Mouse (Mus musculus): ENCODE results near the gene Rab21. TPM values are rescaled to one million over a fixed set of nuclear protein-coding genes. Genes with fewer than 3 reads are reported as not detected.
A peak's percentile ranks its signal among the peaks of the same experiment; 100 is the strongest.
"Not testable (repeated sequence)": the region's sequence is repeated elsewhere in the genome, so short reads cannot be mapped to it uniquely, and the experiment has no call there.

Gene Rab21
- polyA plus RNA-seq, 1 experiment from 2014 or later: 5.3 TPM

DNA sequence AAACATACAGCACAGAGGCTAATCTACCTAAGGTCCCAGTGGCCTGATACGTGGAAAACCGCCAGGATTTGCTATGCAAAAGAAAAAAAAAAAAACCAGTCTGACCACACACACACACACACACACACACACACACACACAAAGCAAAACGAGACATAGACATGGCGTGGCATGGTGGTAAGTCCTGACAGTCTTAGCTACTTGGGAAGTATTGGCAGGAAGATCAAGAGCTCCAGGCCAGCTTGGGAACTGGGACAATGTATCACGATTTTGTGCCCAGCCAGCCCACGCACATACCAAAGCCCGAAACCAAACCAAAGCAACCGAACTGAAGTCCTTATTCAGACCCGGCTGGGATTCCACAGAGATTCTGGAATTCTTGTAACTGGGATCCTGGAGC is 18.1 kb upstream of the Rab21 start:
- Histone ChIP-seq H3K9me3 (ENCODE audit: control insufficient read depth, low read length) (no peaks in the 10 kb centered on the region), H3K9ac (ENCODE audit: low read depth, low read length) (no peak overlapping the region), H3K4me2 (no peak overlapping the region), H3K27ac (ENCODE audit: low read depth, low read length) (no peak overlapping the region), H3K36me3 (ENCODE audit: control insufficient read depth, insufficient read depth, low read length) (no peaks in the 10 kb centered on the region), H3K27me3 (replicated peaks; ENCODE audit: control insufficient read depth, insufficient read depth, low read length) (no peaks in the 10 kb centered on the region), H3K4me1 (replicated peaks; ENCODE audit: control insufficient read depth, insufficient read depth, low read length) (no peaks in the 10 kb centered on the region), H3K4me3 (ENCODE audit: low read depth, low read length) (no peak overlapping the region)
- no peak for DNase-seq (ENCODE audit: low spot score)
- ATAC-seq (replicated peaks; ENCODE audit: low FRiP score): no peak
- WGBS: 78% methylated on average over 9 of the region's 9 CpGs

DNA sequence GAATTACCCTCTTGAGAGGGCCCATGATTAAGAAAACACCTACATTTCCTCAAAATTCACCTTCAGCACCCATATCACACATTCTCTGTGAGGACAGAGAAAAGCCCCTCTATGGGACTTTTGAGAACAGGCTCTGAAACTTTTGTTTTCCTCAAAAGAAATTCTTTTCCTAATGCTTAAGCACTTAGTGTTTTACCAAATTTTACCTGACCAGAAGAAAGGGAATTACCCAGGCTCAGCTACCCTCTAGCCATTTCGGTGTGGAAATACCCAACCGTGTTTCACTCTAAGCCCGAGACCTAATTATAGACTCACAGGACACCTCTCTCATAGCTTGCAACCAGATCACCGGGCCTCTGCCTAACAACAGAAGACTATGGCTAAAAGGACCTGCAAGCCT is 17.6 kb upstream of the Rab21 start:
- ATAC-seq (replicated peaks; ENCODE audit: low FRiP score): no peak
- no peak for DNase-seq (ENCODE audit: low spot score)
- no peaks in the 10 kb centered on the region for H3K27me3 ChIP-seq (replicated peaks; ENCODE audit: control insufficient read depth, insufficient read depth, low read length)
- no peaks in the 10 kb centered on the region for H3K4me1 ChIP-seq (replicated peaks; ENCODE audit: control insufficient read depth, insufficient read depth, low read length)
- no peak overlapping the region for H3K9ac ChIP-seq (ENCODE audit: low read depth, low read length)
- H3K36me3 ChIP-seq (ENCODE audit: control insufficient read depth, insufficient read depth, low read length): no peaks in the 10 kb centered on the region
- no peak overlapping the region for H3K4me3 ChIP-seq (ENCODE audit: low read depth, low read length)
- WGBS: 78% methylated on average over 4 of the region's 4 CpGs
- H3K4me2 ChIP-seq: no peak overlapping the region
- no peaks in the 10 kb centered on the region for H3K9me3 ChIP-seq (ENCODE audit: control insufficient read depth, low read length)
- H3K27ac ChIP-seq (ENCODE audit: low read depth, low read length): no peak overlapping the region

DNA sequence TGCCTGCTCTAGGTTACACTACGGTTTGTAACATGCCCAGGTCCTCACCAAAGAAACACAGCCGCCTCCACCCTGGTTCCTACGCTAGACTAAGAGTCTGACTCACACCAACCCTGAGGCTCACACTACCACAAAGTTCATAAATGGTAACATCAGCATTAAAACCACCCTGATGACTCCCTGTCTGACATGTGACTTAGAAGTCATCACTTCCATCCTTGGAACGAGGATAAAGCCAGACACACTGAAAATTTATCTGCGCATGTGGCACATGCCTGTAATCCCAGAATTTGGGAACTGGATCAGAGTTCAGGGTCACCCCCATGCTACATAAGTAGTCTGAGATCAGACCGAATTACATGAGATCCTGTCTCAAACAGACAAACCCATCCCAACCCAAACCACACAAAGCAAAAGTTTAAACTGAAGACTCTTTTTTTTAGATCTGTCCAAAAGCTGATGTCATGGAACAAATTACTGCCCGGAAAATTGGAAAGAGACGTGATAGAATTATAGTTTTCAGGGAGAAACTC is 17.1 kb upstream of the Rab21 start:
- Histone ChIP-seq H3K9ac (ENCODE audit: low read depth, low read length) (no peak overlapping the region), H3K27me3 (replicated peaks; ENCODE audit: control insufficient read depth, insufficient read depth, low read length) (no peaks in the 10 kb centered on the region), H3K9me3 (ENCODE audit: control insufficient read depth, low read length) (no peaks in the 10 kb centered on the region), H3K4me1 (replicated peaks; ENCODE audit: control insufficient read depth, insufficient read depth, low read length) (no peaks in the 10 kb centered on the region), H3K36me3 (ENCODE audit: control insufficient read depth, insufficient read depth, low read length) (no peaks in the 10 kb centered on the region), H3K27ac (ENCODE audit: low read depth, low read length) (no peak overlapping the region), H3K4me2 (no peak overlapping the region), H3K4me3 (ENCODE audit: low read depth, low read length) (no peak overlapping the region)
- no peak for DNase-seq (ENCODE audit: low spot score)
- 80% methylated on average over 8 of the region's 8 CpGs for WGBS
- no peak for ATAC-seq (replicated peaks; ENCODE audit: low FRiP score)

DNA sequence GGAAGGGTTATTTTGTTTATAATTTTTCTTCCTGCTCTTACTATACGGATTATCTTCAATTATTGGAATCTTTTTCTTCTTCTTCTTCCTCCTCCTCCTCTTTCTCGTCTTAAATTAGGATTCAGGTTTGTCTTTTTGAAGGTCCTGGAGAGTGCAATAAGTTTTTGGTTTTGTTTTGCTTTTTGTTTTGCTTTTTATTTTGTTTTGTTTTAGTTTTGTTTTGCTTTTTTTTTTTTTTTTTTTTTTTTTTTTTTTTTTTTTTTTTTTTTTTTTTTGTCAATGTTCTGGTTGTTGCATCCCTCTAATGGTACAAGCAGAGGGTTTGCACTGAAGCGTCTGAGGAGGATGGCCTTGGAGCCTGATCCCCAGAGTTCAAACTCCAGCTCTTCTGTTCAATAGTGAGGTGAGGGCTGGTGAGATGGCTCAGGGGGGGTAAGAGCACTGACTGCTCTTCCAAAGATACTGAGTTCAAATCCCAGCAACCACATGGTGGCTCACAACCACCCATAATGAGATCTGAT is 13.7 kb upstream of the Rab21 start:
- WGBS: 76% methylated on average over 3 of the region's 3 CpGs
- H3K27ac ChIP-seq (ENCODE audit: low read depth, low read length): no peak overlapping the region

DNA sequence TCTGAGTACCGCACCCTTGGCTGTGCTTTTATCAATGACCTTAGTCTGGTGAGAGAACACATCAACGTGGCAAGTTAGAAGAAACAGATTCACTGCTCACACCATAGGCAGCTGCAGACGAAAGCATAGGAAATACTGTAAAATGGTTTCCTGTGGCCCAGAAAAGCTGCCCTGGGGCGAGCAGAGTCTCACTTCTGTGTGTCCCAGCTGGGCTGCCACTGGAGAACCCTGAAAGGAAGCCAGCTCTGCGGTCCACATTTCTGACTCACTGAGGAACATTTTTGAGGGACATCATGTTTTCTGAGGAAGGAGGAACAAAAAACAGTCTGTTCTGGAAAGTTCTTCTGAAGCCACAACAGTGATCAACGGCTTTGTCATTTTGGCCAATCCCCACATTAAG is 13.1 kb upstream of the Rab21 start:
- ATAC-seq (replicated peaks; ENCODE audit: low FRiP score): no peak

More for the DNA sequence above, 13.7 kb upstream of the Rab21 start:
- no peaks in the 10 kb centered on the region for H3K9me3 ChIP-seq (ENCODE audit: control insufficient read depth, low read length)
- DNase-seq (ENCODE audit: low spot score) (no peak), ATAC-seq (replicated peaks; ENCODE audit: low FRiP score) (no peak)
- no peaks in the 10 kb centered on the region for H3K36me3 ChIP-seq (ENCODE audit: control insufficient read depth, insufficient read depth, low read length)
- H3K9ac ChIP-seq (ENCODE audit: low read depth, low read length): no peak overlapping the region
- no peak overlapping the region for H3K4me2 ChIP-seq
- H3K4me3 ChIP-seq (ENCODE audit: low read depth, low read length): no peak overlapping the region
- no peaks in the 10 kb centered on the region for H3K4me1 ChIP-seq (replicated peaks; ENCODE audit: control insufficient read depth, insufficient read depth, low read length)
- H3K27me3 ChIP-seq (replicated peaks; ENCODE audit: control insufficient read depth, insufficient read depth, low read length): no peaks in the 10 kb centered on the region

DNA sequence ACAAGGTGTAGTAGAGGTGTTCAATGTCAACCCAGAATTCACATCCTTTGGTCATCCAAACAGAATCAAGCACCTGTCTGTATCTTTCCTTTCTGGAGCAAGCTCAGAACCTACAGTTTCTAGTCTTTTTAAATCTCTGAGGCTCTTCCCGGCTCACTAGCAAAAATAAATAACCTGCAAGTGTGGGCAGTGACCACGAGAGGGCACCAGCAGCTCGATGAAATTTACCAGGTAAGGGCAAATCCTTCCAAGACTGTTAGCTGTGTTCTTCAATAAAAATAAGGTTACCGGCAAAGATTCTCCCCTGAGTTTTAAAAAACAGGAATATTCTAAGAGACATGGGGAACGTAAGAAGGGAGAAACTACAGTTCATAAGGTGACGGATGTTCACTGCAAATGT is 7.9 kb upstream of the Rab21 start:
- H3K9ac ChIP-seq (ENCODE audit: low read depth, low read length): no peak overlapping the region
- no peak overlapping the region for H3K4me2 ChIP-seq
- no peaks in the 10 kb centered on the region for H3K27me3 ChIP-seq (replicated peaks; ENCODE audit: control insufficient read depth, insufficient read depth, low read length)
- no peaks in the 10 kb centered on the region for H3K9me3 ChIP-seq (ENCODE audit: control insufficient read depth, low read length)
- no peak overlapping the region for H3K27ac ChIP-seq (ENCODE audit: low read depth, low read length)
- no peak overlapping the region for H3K4me3 ChIP-seq (ENCODE audit: low read depth, low read length)
- no peaks in the 10 kb centered on the region for H3K4me1 ChIP-seq (replicated peaks; ENCODE audit: control insufficient read depth, insufficient read depth, low read length)
- peak; percentile 50 for DNase-seq (ENCODE audit: low spot score)
- no peaks in the 10 kb centered on the region for H3K36me3 ChIP-seq (ENCODE audit: control insufficient read depth, insufficient read depth, low read length)
- no peak for ATAC-seq (replicated peaks; ENCODE audit: low FRiP score)
- 12% methylated on average over 6 of the region's 6 CpGs for WGBS

More for the DNA sequence above, 13.1 kb upstream of the Rab21 start:
- H3K4me1 ChIP-seq (replicated peaks; ENCODE audit: control insufficient read depth, insufficient read depth, low read length): no peaks in the 10 kb centered on the region
- no peak for DNase-seq (ENCODE audit: low spot score)
- no peak overlapping the region for H3K27ac ChIP-seq (ENCODE audit: low read depth, low read length)
- no peak overlapping the region for H3K9ac ChIP-seq (ENCODE audit: low read depth, low read length)
- H3K4me3 ChIP-seq (ENCODE audit: low read depth, low read length): no peak overlapping the region
- no peaks in the 10 kb centered on the region for H3K27me3 ChIP-seq (replicated peaks; ENCODE audit: control insufficient read depth, insufficient read depth, low read length)
- WGBS: 65% methylated on average over 6 of the region's 6 CpGs
- no peak overlapping the region for H3K4me2 ChIP-seq
- H3K36me3 ChIP-seq (ENCODE audit: control insufficient read depth, insufficient read depth, low read length): no peaks in the 10 kb centered on the region
- H3K9me3 ChIP-seq (ENCODE audit: control insufficient read depth, low read length): no peaks in the 10 kb centered on the region

DNA sequence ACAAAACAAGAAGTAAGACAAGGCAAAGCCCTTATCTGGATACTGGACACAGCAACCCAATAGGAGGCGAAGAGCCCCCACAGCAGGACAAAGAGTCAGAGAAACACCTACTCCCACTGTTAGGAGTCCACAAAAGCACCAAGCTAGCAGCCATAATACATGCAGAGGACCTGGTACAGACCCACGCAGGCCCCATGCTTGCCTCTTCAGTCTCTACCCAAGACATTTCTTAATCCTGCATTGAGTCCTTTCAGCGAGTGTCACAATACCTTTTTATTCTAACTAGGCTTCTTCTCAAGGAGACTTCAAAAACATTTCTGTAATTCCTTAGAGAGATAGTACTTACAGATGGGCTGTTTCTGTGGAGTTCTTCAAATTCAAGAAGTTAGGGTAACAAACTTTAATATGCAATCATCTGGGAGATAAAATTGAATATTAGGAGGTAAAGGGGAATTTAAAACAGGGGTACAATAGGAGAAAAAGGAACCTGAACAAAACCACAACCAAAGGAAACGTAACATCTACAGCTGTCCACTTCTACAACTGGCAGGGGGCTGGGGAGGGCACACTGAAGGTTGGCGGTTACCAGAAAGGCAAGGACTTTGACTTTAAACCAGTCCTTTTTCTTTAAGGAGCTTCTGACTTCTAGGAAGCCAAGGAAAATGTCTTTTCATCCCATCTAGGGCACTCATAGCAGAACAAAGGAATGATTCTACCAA is 6.1 kb upstream of the Rab21 start:
- no peak for ATAC-seq (replicated peaks; ENCODE audit: low FRiP score)
- H3K4me2 ChIP-seq: no peak overlapping the region
- no peaks in the 10 kb centered on the region for H3K36me3 ChIP-seq (ENCODE audit: control insufficient read depth, insufficient read depth, low read length)
- no peak for DNase-seq (ENCODE audit: low spot score)
- H3K4me1 ChIP-seq (replicated peaks; ENCODE audit: control insufficient read depth, insufficient read depth, low read length): no peaks in the 10 kb centered on the region; the same call in 1 of the 2 replicates
- H3K27ac ChIP-seq (ENCODE audit: low read depth, low read length): no peak overlapping the region
- no peaks in the 10 kb centered on the region for H3K9me3 ChIP-seq (ENCODE audit: control insufficient read depth, low read length)
- 66% methylated on average over 5 of the region's 5 CpGs for WGBS
- no peak overlapping the region for H3K4me3 ChIP-seq (ENCODE audit: low read depth, low read length)
- H3K9ac ChIP-seq (ENCODE audit: low read depth, low read length): no peak overlapping the region
- H3K27me3 ChIP-seq (replicated peaks; ENCODE audit: control insufficient read depth, insufficient read depth, low read length): no peaks in the 10 kb centered on the region

DNA sequence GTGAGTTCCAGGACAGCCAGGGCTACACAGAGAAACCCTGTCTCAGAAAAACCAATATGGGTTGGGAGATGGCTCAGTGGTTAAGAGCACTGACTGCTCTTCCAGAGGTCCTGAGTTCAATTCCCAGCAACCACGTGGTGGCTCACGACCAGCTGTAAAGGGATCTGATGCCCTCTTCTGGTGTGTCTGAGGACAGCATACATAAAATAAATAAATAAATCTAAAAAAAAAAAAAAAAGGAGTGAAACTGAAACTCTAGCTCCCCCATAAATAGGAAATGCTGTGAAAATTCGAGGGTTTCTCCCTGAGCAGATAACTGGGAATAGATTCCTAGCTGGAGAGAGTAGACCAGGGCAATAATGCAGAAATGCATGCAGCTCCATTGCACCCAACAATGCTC is 3.0 kb upstream of the Rab21 start:
- not testable (repeated sequence) for H3K9me3 ChIP-seq (ENCODE audit: control insufficient read depth, low read length)

DNA sequence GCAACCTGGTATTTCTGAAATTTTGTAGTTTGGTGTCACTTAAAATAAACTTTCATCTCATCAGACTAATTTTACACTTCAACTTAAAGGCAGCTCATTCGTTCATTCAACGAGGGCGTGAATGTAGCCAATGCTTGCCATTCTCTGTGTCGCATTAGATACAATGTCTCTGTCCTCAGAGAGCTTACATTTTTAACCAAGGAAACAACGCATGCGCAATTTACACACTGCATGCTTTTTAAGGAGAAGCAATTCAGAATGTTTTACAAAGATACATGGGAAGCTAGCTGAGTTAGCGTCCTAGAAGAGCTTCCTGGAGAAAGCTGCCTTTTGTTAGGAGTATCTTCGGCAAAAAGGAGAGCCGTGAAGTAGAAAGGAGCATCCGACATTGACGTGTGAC is 919 bp upstream of the Rab21 start:
- ATAC-seq (replicated peaks; ENCODE audit: low FRiP score) (no peak), DNase-seq (ENCODE audit: low spot score) (no peak)
- Histone ChIP-seq H3K36me3 (ENCODE audit: control insufficient read depth, insufficient read depth, low read length) (no peaks in the 10 kb centered on the region), H3K9me3 (ENCODE audit: control insufficient read depth, low read length) (no peaks in the 10 kb centered on the region), H3K4me1 (replicated peaks; ENCODE audit: control insufficient read depth, insufficient read depth, low read length) (peaks cover 21% of the 10 kb centered on the region), H3K27ac (ENCODE audit: low read depth, low read length) (no peak overlapping the region; the same call in 1 of the 2 replicates), H3K4me3 (ENCODE audit: low read depth, low read length) (peak overlapping the region; percentile 75), H3K4me2 (peak overlapping the region; percentile 70), H3K9ac (ENCODE audit: low read depth, low read length) (no peak overlapping the region), H3K27me3 (replicated peaks; ENCODE audit: control insufficient read depth, insufficient read depth, low read length) (no peaks in the 10 kb centered on the region)
- 41% methylated on average over 11 of the region's 11 CpGs for WGBS

More for the DNA sequence above, 3.0 kb upstream of the Rab21 start:
- H3K4me1 ChIP-seq (replicated peaks; ENCODE audit: control insufficient read depth, insufficient read depth, low read length); H3K4me2 ChIP-seq; H3K27me3 ChIP-seq (replicated peaks; ENCODE audit: control insufficient read depth, insufficient read depth, low read length); H3K36me3 ChIP-seq (ENCODE audit: control insufficient read depth, insufficient read depth, low read length); H3K9ac ChIP-seq (ENCODE audit: low read depth, low read length); H3K27ac ChIP-seq (ENCODE audit: low read depth, low read length); DNase-seq (ENCODE audit: low spot score); ATAC-seq (replicated peaks; ENCODE audit: low FRiP score); H3K4me3 ChIP-seq (ENCODE audit: low read depth, low read length): not testable (repeated sequence)
- 63% methylated on average over 3 of the region's 3 CpGs for WGBS
